8 mouse cellular contexts compared by ENCODE assay signal in the genomic region with DNA sequence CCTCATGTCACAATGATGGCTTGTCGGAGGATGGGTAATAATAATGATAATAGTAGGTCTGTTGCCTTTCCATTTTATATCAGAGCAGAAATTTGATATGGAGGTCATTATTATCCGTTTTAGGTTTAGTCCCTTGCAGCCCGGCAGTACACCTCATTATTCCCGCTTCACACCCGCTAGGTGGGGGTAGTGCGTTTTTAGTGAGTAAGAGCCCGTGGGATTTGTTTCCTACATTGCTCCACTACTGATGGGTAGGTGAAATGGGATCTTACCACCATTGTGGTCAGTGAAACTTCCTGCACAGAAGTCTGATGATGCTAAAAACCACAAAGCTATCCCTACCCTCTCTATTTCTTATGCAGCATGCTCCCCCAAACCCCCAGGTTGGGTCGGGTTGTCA. TPM values are rescaled to one million over a fixed set of nuclear protein-coding genes. Genes with fewer than 3 reads are reported as not detected.
A peak's percentile ranks its signal among the peaks of the same experiment; 100 is the strongest.
DNase-seq lines count a peak whose midpoint lies in the region; ATAC-seq and TF ChIP-seq lines count a peak whose summit lies in the region.

No protein-coding gene starts in this region.

- ATAC-seq in erythroid progenitor cell, adult 5-6 weeks (replicated peaks; ENCODE audit: low FRiP score, poor library complexity, severe bottlenecking), result peak; percentile 81

- peaks cover 11% of the 10 kb centered on the region for H3K4me1 ChIP-seq in testis, adult 2 months (ENCODE audit: control insufficient read depth, insufficient read depth, low read length)

- peaks cover 66% of the 10 kb centered on the region for H3K79me2 ChIP-seq in macrophage (ENCODE audit: inconsistent target)

- no peaks in the 10 kb centered on the region for H3K27me3 ChIP-seq in testis, adult 2 months (ENCODE audit: control insufficient read depth, insufficient read depth, low read length)

- peak overlapping the region; percentile 97 for H3K27ac ChIP-seq in testis, adult 2 months (ENCODE audit: control insufficient read depth, insufficient read depth, low read depth, low read length)
- H3K27ac ChIP-seq in macrophage, result peak overlapping the region; percentile 78

- peak; percentile 31 to 68 for DNase-seq in cerebellum, postnatal 4 days (ENCODE audit: low spot score in 2 of 2)
- no peak for DNase-seq in cerebellum, adult 9-10 months
- no peak for DNase-seq in testis, postnatal 14 days (ENCODE audit: low spot score)
- peak; percentile 85 for DNase-seq in kidney, postnatal 10 days
- peak; percentile 86 for DNase-seq in telencephalon, adult 2 months (ENCODE audit: low read depth, low spot score)

- no peak for TF ChIP-seq POLR2A in testis, adult 2 months (IDR thresholded peaks at IDR 0.05; ENCODE audit: control insufficient read depth, low read depth, low read length)

- peak overlapping the region; percentile 99 for H3K4me3 ChIP-seq in testis, adult 2 months (ENCODE audit: control insufficient read depth, low read depth, low read length)
- peak overlapping the region; percentile 64 for H3K4me3 ChIP-seq in macrophage (ENCODE audit: inconsistent target)

- no peak for TF ChIP-seq CTCF in testis, adult 2 months (IDR thresholded peaks at IDR 0.05; ENCODE audit: control insufficient read depth, insufficient read depth, insufficient replicate concordance, low read depth, low read length)

- no peaks in the 10 kb centered on the region for H3K36me3 ChIP-seq in testis, adult 2 months (ENCODE audit: control insufficient read depth, insufficient read depth, low read length)
- H3K36me3 ChIP-seq in macrophage (ENCODE audit: inconsistent target), result no peaks in the 10 kb centered on the region

- 0% methylated on average over 8 of the region's 8 CpGs for WGBS in macrophage (ENCODE audit: missing documents)

RNA-seq across cellular contexts. Expression of gene Mpv17l, which starts 0.5 kb away (rescaled TPM):
- polyA plus RNA-seq in testis, adult 2 months (2012; rRNA removed), result 2.7 and 2.9 TPM in 2 replicates
- total RNA-seq in erythroid progenitor cell, adult 5-6 weeks (2015; ENCODE audit: low replicate concordance), result not detected in 2 replicates
- 1.2 TPM in 1 of 2 replicates, not detected in the other for total RNA-seq in erythroid progenitor cell, adult 5-6 weeks (2017; ENCODE audit: low replicate concordance)
- 10 to 100 TPM in 3 of 26 experiments, 1 to 10 TPM in 17, under 1 TPM in 5, not detected in 1; 0.42 to 14.7 (median 6.5) TPM for total RNA-seq in macrophage (2018; cell fraction: chromatin; rRNA removed)
- 1 to 10 TPM; 1.7 to 4.6 (median 3.5) TPM for total RNA-seq in macrophage (2018; cell fraction: cytosol; rRNA removed)
- 1 to 10 TPM in 24 of 26 experiments, under 1 TPM in 2; 0.86 to 7.4 (median 3.9) TPM for total RNA-seq in macrophage (2018; cell fraction: nucleus; rRNA removed)
- 3.5 to 4.8 TPM (median 3.9 TPM) in 3 replicates for polyA plus RNA-seq in macrophage (2018)

RNA-seq across cellular contexts. Expression of gene Pdxdc1, which starts 0.6 kb away (rescaled TPM):
- 180 and 182 TPM in 2 replicates for polyA plus RNA-seq in testis, adult 2 months (2012; rRNA removed)
- total RNA-seq in erythroid progenitor cell, adult 5-6 weeks (2015; ENCODE audit: low replicate concordance), result 21.6 and 41.1 TPM in 2 replicates
- 26.1 and 33.0 TPM in 2 replicates for total RNA-seq in erythroid progenitor cell, adult 5-6 weeks (2017; ENCODE audit: low replicate concordance)
- total RNA-seq in macrophage (2018; cell fraction: chromatin; rRNA removed), result 100 to 1,000 TPM in 21 of 26 experiments, 10 to 100 TPM in 5; 48.8 to 233 (median 136) TPM
- 10 to 100 TPM; 47.4 to 77.1 (median 62.6) TPM for total RNA-seq in macrophage (2018; cell fraction: cytosol; rRNA removed)
- 100 to 1,000 TPM in 7 of 26 experiments, 10 to 100 TPM in 19; 31.2 to 137 (median 81.5) TPM for total RNA-seq in macrophage (2018; cell fraction: nucleus; rRNA removed)
- 48.3 to 137 TPM (median 49.8 TPM) in 3 replicates for polyA plus RNA-seq in macrophage (2018)

Comparison
In these comparisons a context has a peak if more than half of its experiments do, and no peak if none do; other contexts are left out.
1. DNase-seq: peak in cerebellum, postnatal 4 days (2 of 2), kidney, postnatal 10 days (single experiment) and telencephalon, adult 2 months (single experiment); none in cerebellum, adult 9-10 months (single experiment) and testis, postnatal 14 days (single experiment).